Mouse (Mus musculus) CH12.LX (cell line): ENCODE measurements at regions not wholly inside any gene's neighbourhood (a gene's known extent, or its start where the extent isn't known, plus 50 kb on each side); places are given as distances from the start of the nearest gene placed in this dataset.
"Not testable (repeated sequence)": the region's sequence is repeated elsewhere in the genome, so short reads cannot be mapped to it uniquely, and the experiment has no call there.

Experiments used
- DNase-seq: peaks from one replicate; pipeline ENCODE4 v3.0.0-alpha.2; 2013; ENCODE audit errors: extremely low read depth
- H3K27ac ChIP-seq: 2 replicates; pipeline ENCODE4 v1.5.1; 2012; ENCODE audit warnings: low read depth, mild to moderate bottlenecking, control low read depth, moderate library complexity; ENCODE audit not compliant: insufficient read depth
- H3K27me3 ChIP-seq: replicated peaks from 2 replicates; pipeline ENCODE3; 2012; ENCODE audit warnings: inconsistent platforms
- H3K36me3 ChIP-seq, 2 experiments: replicated peaks in 1 of 2; 2 replicates each; pipeline versions ENCODE3 to v1.6.1; 2012; ENCODE audit warnings: inconsistent platforms in 1 of 2, low read length in 1 of 2, mild to moderate bottlenecking in 1 of 2, mixed read lengths in 1 of 2, moderate library complexity in 1 of 2; ENCODE audit not compliant: control insufficient read depth in 1 of 2, insufficient read depth in 1 of 2
- H3K4me1 ChIP-seq, 2 experiments: 2 replicates each; pipeline ENCODE4 v1.6.1; 2012; ENCODE audit warnings: inconsistent platforms in 1 of 2, moderate library complexity in 1 of 2; ENCODE audit not compliant: insufficient read depth in 2 of 2, control insufficient read depth in 1 of 2
- H3K4me2 ChIP-seq: 2 replicates; pipeline ENCODE4 v1.6.1; 2012; ENCODE audit warnings: low read depth, mild to moderate bottlenecking, control low read depth; ENCODE audit not compliant: poor library complexity, insufficient read depth, severe bottlenecking
- H3K4me3 ChIP-seq, 3 experiments: fragments of 150-350 bp in 1 of 3; sonication (generic) in 1 of 3; replicated peaks in 1 of 3; 2 replicates each; pipeline versions ENCODE3 to v1.5.1; 2011 to 2012; ENCODE audit warnings: low read depth in 2 of 3, low read length in 2 of 3, mild to moderate bottlenecking in 2 of 3, moderate library complexity in 2 of 3, control low read depth in 1 of 3, improper control_type of control experiment in 1 of 3, inconsistent platforms in 1 of 3, mixed read lengths in 1 of 3; ENCODE audit not compliant: poor library complexity in 1 of 3
- H3K79me2 ChIP-seq: replicated peaks from 2 replicates; pipeline ENCODE4 v1.6.1; 2012; ENCODE audit warnings: mild to moderate bottlenecking, moderate library complexity; ENCODE audit not compliant: control insufficient read depth, poor library complexity, insufficient read depth, severe bottlenecking; ENCODE audit errors: extremely low read depth
- H3K9ac ChIP-seq: 2 replicates; pipeline ENCODE4 v1.6.1; 2012; ENCODE audit warnings: low read depth, mild to moderate bottlenecking, control low read depth, moderate library complexity; ENCODE audit not compliant: insufficient read depth
- H3K9me3 ChIP-seq: replicated peaks from 2 replicates; pipeline ENCODE3; 2012; ENCODE audit warnings: low read length, inconsistent platforms, mixed read lengths
- BHLHE40 ChIP-seq: IDR thresholded peaks from 2 replicates; pipeline ENCODE4 v1.6.1; 2011; ENCODE audit warnings: mild to moderate bottlenecking, low read depth, low read length, improper control_type of control experiment
- CHD1 ChIP-seq: IDR thresholded peaks from 2 replicates; pipeline ENCODE4 v1.6.1; 2012; ENCODE audit warnings: low read depth, low read length, improper control_type of control experiment, inconsistent platforms
- CTCF ChIP-seq, 2 experiments: IDR thresholded peaks in 1 of 2; conservative IDR thresholded peaks in 1 of 2; 2 replicates each; pipeline ENCODE4 v1.5.1; 2011 to 2012; ENCODE audit warnings: low read depth in 2 of 2, low read length in 2 of 2, improper control_type of control experiment in 1 of 2, inconsistent platforms in 1 of 2, mild to moderate bottlenecking in 1 of 2, moderate library complexity in 1 of 2
- E2F4 ChIP-seq: IDR thresholded peaks from 2 replicates; pipeline ENCODE4 v1.6.1; 2011; ENCODE audit warnings: low read depth, low read length, improper control_type of control experiment; ENCODE audit not compliant: insufficient replicate concordance
- ELF1 ChIP-seq: IDR thresholded peaks from 2 replicates; pipeline ENCODE4 v1.6.1; 2014; ENCODE audit warnings: low read depth, mild to moderate bottlenecking, inconsistent platforms, low read length, improper control_type of control experiment
- ETS1 ChIP-seq: conservative IDR thresholded peaks from 2 replicates; pipeline ENCODE4 v1.6.1; 2012; ENCODE audit warnings: low read depth, mild to moderate bottlenecking, inconsistent platforms, low read length, improper control_type of control experiment, moderate library complexity
- GABPA ChIP-seq: IDR thresholded peaks from 2 replicates; pipeline ENCODE4 v1.6.1; 2012; ENCODE audit warnings: low read depth, low read length, improper control_type of control experiment, inconsistent platforms; ENCODE audit not compliant: insufficient replicate concordance
- HCFC1 ChIP-seq: IDR thresholded peaks from 2 replicates; pipeline ENCODE4 v1.6.1; 2012; ENCODE audit warnings: low read depth, mild to moderate bottlenecking, inconsistent platforms, low read length, improper control_type of control experiment
- IRF4 ChIP-seq: IDR thresholded peaks from 2 replicates; pipeline ENCODE4 v1.6.1; 2014; ENCODE audit warnings: low read depth, mild to moderate bottlenecking, inconsistent platforms, low read length, improper control_type of control experiment
- JUN ChIP-seq: IDR thresholded peaks from 2 replicates; pipeline ENCODE4 v1.6.1; 2011; ENCODE audit warnings: low read depth, mild to moderate bottlenecking, low read length, improper control_type of control experiment, moderate library complexity; ENCODE audit not compliant: insufficient read depth
- KAT2A ChIP-seq: IDR thresholded peaks from 2 replicates; pipeline ENCODE4 v1.6.1; 2012; ENCODE audit warnings: low read length, improper control_type of control experiment, inconsistent platforms; ENCODE audit not compliant: insufficient replicate concordance
- MAX ChIP-seq: IDR thresholded peaks from 2 replicates; pipeline ENCODE4 v1.6.1; 2011; ENCODE audit warnings: low read length, improper control_type of control experiment
- MAZ ChIP-seq: IDR thresholded peaks from 2 replicates; pipeline ENCODE4 v1.6.1; 2012; ENCODE audit warnings: low read depth, mild to moderate bottlenecking, inconsistent platforms, low read length, improper control_type of control experiment, moderate library complexity
- MEF2A ChIP-seq: IDR thresholded peaks from 2 replicates; pipeline ENCODE4 v1.6.1; 2014; ENCODE audit warnings: low read depth, mild to moderate bottlenecking, inconsistent platforms, low read length, improper control_type of control experiment, borderline replicate concordance
- MYC ChIP-seq: IDR thresholded peaks from 2 replicates; pipeline ENCODE4 v1.6.1; 2011; ENCODE audit warnings: low read depth, mild to moderate bottlenecking, improper control_type of control experiment, low read length
- NRF1 ChIP-seq: IDR thresholded peaks from 2 replicates; pipeline ENCODE4 v1.6.1; 2014; ENCODE audit warnings: low read depth, mild to moderate bottlenecking, inconsistent platforms, low read length, improper control_type of control experiment, moderate library complexity
- PAX5 ChIP-seq: IDR thresholded peaks from 2 replicates; pipeline ENCODE4 v1.6.1; 2012; ENCODE audit warnings: low read length, inconsistent platforms, mixed read lengths
- POLR2A ChIP-seq: IDR thresholded peaks from 2 replicates; pipeline ENCODE4 v1.6.1; 2011; ENCODE audit warnings: low read depth, mild to moderate bottlenecking, improper control_type of control experiment, low read length
- RAD21 ChIP-seq: IDR thresholded peaks from 2 replicates; pipeline ENCODE4 v1.6.1; 2011; ENCODE audit warnings: low read depth, mild to moderate bottlenecking, low read length, improper control_type of control experiment, moderate library complexity
- TCF12 ChIP-seq: IDR thresholded peaks from 2 replicates; pipeline ENCODE4 v1.6.1; 2014; ENCODE audit warnings: low read depth, mild to moderate bottlenecking, inconsistent platforms, low read length, improper control_type of control experiment
- ZC3H11A ChIP-seq: IDR thresholded peaks from 2 replicates; pipeline ENCODE4 v1.6.1; 2012; ENCODE audit warnings: low read depth, mild to moderate bottlenecking, inconsistent platforms, low read length, improper control_type of control experiment
- dilution Hi-C: fragments of 300-500 bp; cut with MboI; formaldehyde crosslinking; loops from 2 replicates; pipeline ENCODE4 v1.14.3; 2020; ENCODE audit warnings: low sequenced_read_pairs; ENCODE audit not compliant: extremely low pct_unique_long_range_greater_than_20kb, extremely low pct_ligation_motif_present
- in situ Hi-C: fragments of 300-500 bp; cut with MboI; formaldehyde crosslinking; loops from 3 replicates; pipeline ENCODE4 v1.14.3; 2019; ENCODE audit warnings: low sequenced_read_pairs, low pct_ligation_motif_present, low pct_unique_long_range_greater_than_20kb, mixed read lengths

DNA sequence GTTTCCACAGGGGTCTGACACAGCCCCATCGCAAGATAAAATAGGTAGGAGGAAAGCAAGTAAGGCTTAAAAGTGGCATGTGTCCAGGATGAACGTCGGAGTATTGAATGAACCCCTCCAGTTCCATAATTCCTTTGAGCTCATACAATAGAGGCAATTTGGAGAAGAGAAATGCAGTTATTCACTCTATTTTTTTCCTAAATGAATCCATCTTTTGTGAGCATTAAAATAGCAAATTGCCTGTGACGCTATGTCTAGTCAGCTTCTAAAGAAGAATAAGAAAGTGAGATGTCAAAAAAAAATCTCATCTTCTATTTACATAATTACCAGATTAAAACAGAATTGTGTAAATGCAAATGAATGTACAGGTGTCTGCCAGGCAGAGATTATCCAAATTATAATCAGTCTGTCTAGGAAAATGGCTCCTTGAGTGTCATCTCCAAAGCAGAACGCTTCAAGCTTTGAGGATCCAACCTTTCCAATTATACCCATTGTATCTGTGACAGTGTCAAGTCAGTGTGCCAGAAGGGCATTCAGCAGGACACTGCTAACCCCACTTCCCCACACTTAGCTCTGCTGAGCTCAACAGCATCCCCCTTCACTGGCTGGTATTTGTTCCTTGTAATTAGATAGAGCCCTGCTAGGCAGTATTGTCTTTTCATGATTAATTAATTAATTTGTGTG lies 567.2 kb upstream of the Sox11 start:
- no peak for DNase-seq
- no peaks in the 10 kb centered on the region for H3K4me1 ChIP-seq
- H3K79me2 ChIP-seq = no peaks in the 10 kb centered on the region
- dilution Hi-C loops (no loop called here), in situ Hi-C loops (no loop called here)
- no peak overlapping the region for H3K27ac ChIP-seq
- peaks cover 60% of the 10 kb centered on the region for H3K9me3 ChIP-seq
- H3K36me3 ChIP-seq = no peaks in the 10 kb centered on the region
- H3K27me3 ChIP-seq = no peaks in the 10 kb centered on the region
- no peak overlapping the region for H3K4me3 ChIP-seq
- no peak overlapping the region for H3K9ac ChIP-seq
- no peak overlapping the region for H3K4me2 ChIP-seq
- TF ChIP-seq MYC (no peak), BHLHE40 (no peak), ZC3H11A (no peak), MEF2A (no peak), PAX5 (no peak), MAX (no peak), CTCF (conservative IDR thresholded peaks at IDR 0.05 in 1 of 2, IDR thresholded peaks at IDR 0.05 in 1 of 2; ENCODE audit: low read depth in 2 of 2, low read length in 2 of 2) (no peak), ELF1 (no peak), JUN (no peak), POLR2A (no peak)

DNA sequence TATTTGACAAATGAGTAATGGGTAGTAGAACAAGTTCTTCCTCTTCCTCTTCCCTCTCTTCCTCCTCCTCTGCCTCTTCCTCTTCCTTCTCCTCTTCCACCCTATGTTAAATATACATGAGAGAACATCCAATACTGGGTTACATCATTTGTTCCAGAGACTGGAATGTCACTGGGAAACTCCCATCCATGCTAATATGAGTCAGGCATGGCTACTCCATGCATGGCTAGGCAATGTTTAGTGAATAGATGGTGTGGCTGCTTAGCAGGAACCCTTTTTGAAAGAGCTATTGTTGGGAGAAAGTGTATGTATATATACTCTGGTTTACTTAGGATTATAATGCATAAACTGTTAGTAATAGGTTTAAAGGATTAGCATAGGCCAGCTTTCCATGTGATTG lies 554.3 kb upstream of the Sox11 start:
- H3K4me2 ChIP-seq, H3K27ac ChIP-seq, H3K4me1 ChIP-seq, H3K4me3 ChIP-seq, H3K36me3 ChIP-seq, dilution Hi-C loops, H3K79me2 ChIP-seq, DNase-seq, in situ Hi-C loops, H3K9ac ChIP-seq, H3K27me3 ChIP-seq: not testable (repeated sequence)
- peaks cover 16% of the 10 kb centered on the region for H3K9me3 ChIP-seq

DNA sequence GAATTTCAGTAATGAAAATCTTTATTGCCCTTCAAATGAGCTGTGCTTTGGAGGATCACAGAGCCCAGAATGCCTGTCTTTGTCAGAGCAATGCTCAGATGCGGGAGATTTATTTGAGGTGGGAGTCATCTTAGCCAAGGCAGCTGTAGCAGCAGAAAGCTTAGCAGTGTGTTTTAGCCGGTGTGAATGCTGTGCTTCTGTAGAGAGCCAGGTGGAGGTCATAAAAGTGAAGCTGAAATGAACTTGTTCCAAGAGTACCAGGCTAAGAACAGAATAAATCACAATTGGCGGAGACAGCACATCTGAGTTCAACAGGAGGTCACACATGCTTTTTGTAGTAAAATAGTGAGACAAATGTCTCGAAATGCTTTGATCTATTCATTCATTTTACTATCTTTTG lies 539.3 kb upstream of the Sox11 start:
- in situ Hi-C loops (no loop called here), dilution Hi-C loops (no loop called here)
- Histone ChIP-seq H3K36me3 (no peaks in the 10 kb centered on the region), H3K9ac (no peak overlapping the region), H3K4me3 (no peak overlapping the region), H3K9me3 (peaks cover 46% of the 10 kb centered on the region), H3K27me3 (no peaks in the 10 kb centered on the region), H3K79me2 (no peaks in the 10 kb centered on the region), H3K4me2 (no peak overlapping the region), H3K27ac (no peak overlapping the region), H3K4me1 (no peaks in the 10 kb centered on the region)
- no peak for TF ChIP-seq E2F4
- TF ChIP-seq TCF12 = no peak
- no peak for TF ChIP-seq RAD21
- no peak for TF ChIP-seq POLR2A
- no peak for TF ChIP-seq KAT2A
- no peak for TF ChIP-seq IRF4
- TF ChIP-seq HCFC1 = no peak
- TF ChIP-seq CHD1 = no peak
- no peak for TF ChIP-seq MAZ
- TF ChIP-seq GABPA = no peak
- TF ChIP-seq NRF1 = no peak
- no peak for TF ChIP-seq ETS1
- DNase-seq = no peak
